Mouse (Mus musculus): ENCODE measurements around the gene Snrnp27. TPM values are rescaled to one million over a fixed set of nuclear protein-coding genes. Genes with fewer than 3 reads are reported as not detected.

Gene Snrnp27
- total RNA-seq, 1 experiment: 58.3 TPM

GRCm38 (mm10) chr6:86658501-86658900 is 25.8 kb downstream of the Snrnp27 start:
- DNase-seq (ENCODE audit: low read depth, low spot score): no peak
- Histone ChIP-seq H3K36me3 (ENCODE audit: control insufficient read depth, insufficient read depth, low read length, poor library complexity, severe bottlenecking) (peaks cover 4% of the 10 kb centered on the region; the same call in 1 of the 2 replicates), H3K9me3 (ENCODE audit: control insufficient read depth, insufficient read depth, low read depth, low read length) (no peaks in the 10 kb centered on the region), H3K27ac (ENCODE audit: insufficient read depth, low read depth, low read length, poor library complexity, severe bottlenecking) (no peak overlapping the region), H3K4me3 (ENCODE audit: insufficient read depth in 1 of 2, low read depth in 1 of 2, low read length in 2 of 2, poor library complexity in 1 of 2, severe bottlenecking in 1 of 2) (no peak overlapping the region), H3K9ac (ENCODE audit: insufficient read depth, low read depth, low read length, poor library complexity, severe bottlenecking) (no peak overlapping the region), H3K4me1 (ENCODE audit: control insufficient read depth in 2 of 2, insufficient read depth in 2 of 2, low read length in 2 of 2, poor library complexity in 1 of 2) (peaks cover 0 to 4% of the 10 kb centered on the region in 2 experiments; a peak in 1 of 4 replicates)
- in situ Hi-C loops (cut with MboI; ENCODE audit: low sequenced_read_pairs in 2 of 2, unreplicated experiment in 2 of 2): no loop called here
- TF ChIP-seq ZC3H11A (IDR thresholded peaks at IDR 0.05; ENCODE audit: borderline replicate concordance, low read depth, low read length): no peak
- no peak for TF ChIP-seq ZNF384 (IDR thresholded peaks at IDR 0.05; ENCODE audit: low read depth, low read length)
- no peak for TF ChIP-seq HCFC1 (IDR thresholded peaks at IDR 0.05; ENCODE audit: borderline replicate concordance, insufficient read depth, low read length)
- TF ChIP-seq MAFK (IDR thresholded peaks at IDR 0.05; ENCODE audit: insufficient read depth, low read depth, low read length): no peak
- TF ChIP-seq CHD2 (IDR thresholded peaks at IDR 0.05; ENCODE audit: low read depth, low read length): no peak

GRCm38 (mm10) chr6:86654270-86654916 is 29.9 kb downstream of the Snrnp27 start:
- peaks cover 3% of the 10 kb centered on the region; the same call in 1 of the 2 replicates for H3K36me3 ChIP-seq (ENCODE audit: control insufficient read depth, insufficient read depth, low read length, poor library complexity, severe bottlenecking)
- H3K9ac ChIP-seq (ENCODE audit: insufficient read depth, low read depth, low read length, poor library complexity, severe bottlenecking): no peak overlapping the region
- H3K4me3 ChIP-seq (ENCODE audit: insufficient read depth in 1 of 2, low read depth in 1 of 2, low read length in 2 of 2, poor library complexity in 1 of 2, severe bottlenecking in 1 of 2): no peak overlapping the region
- in situ Hi-C loops (cut with MboI; ENCODE audit: low sequenced_read_pairs in 2 of 2, unreplicated experiment in 2 of 2): no loop called here
- TF ChIP-seq MAFK (IDR thresholded peaks at IDR 0.05; ENCODE audit: insufficient read depth, low read depth, low read length) (no peak), HCFC1 (IDR thresholded peaks at IDR 0.05; ENCODE audit: borderline replicate concordance, insufficient read depth, low read length) (no peak)
- no peaks in the 10 kb centered on the region for H3K4me1 ChIP-seq (ENCODE audit: control insufficient read depth in 2 of 2, insufficient read depth in 2 of 2, low read length in 2 of 2, poor library complexity in 1 of 2)
- DNase-seq (ENCODE audit: low read depth, low spot score): no peak
- no peak overlapping the region for H3K27ac ChIP-seq (ENCODE audit: insufficient read depth, low read depth, low read length, poor library complexity, severe bottlenecking)
- no peaks in the 10 kb centered on the region for H3K9me3 ChIP-seq (ENCODE audit: control insufficient read depth, insufficient read depth, low read depth, low read length)

GRCm38 (mm10) chr6:86653026-86653425 is 31.3 kb downstream of the Snrnp27 start:
- no peak overlapping the region for H3K9ac ChIP-seq (ENCODE audit: insufficient read depth, low read depth, low read length, poor library complexity, severe bottlenecking)
- TF ChIP-seq ZC3H11A (IDR thresholded peaks at IDR 0.05; ENCODE audit: borderline replicate concordance, low read depth, low read length) (no peak), MAFK (IDR thresholded peaks at IDR 0.05; ENCODE audit: insufficient read depth, low read depth, low read length) (no peak), CHD2 (IDR thresholded peaks at IDR 0.05; ENCODE audit: low read depth, low read length) (no peak), ZNF384 (IDR thresholded peaks at IDR 0.05; ENCODE audit: low read depth, low read length) (no peak), HCFC1 (IDR thresholded peaks at IDR 0.05; ENCODE audit: borderline replicate concordance, insufficient read depth, low read length) (no peak)
- peaks cover 4% of the 10 kb centered on the region; the same call in 1 of the 2 replicates for H3K36me3 ChIP-seq (ENCODE audit: control insufficient read depth, insufficient read depth, low read length, poor library complexity, severe bottlenecking)
- H3K9me3 ChIP-seq (ENCODE audit: control insufficient read depth, insufficient read depth, low read depth, low read length): no peaks in the 10 kb centered on the region
- H3K27ac ChIP-seq (ENCODE audit: insufficient read depth, low read depth, low read length, poor library complexity, severe bottlenecking): no peak overlapping the region
- DNase-seq (ENCODE audit: low read depth, low spot score): no peak
- H3K4me3 ChIP-seq (ENCODE audit: insufficient read depth in 1 of 2, low read depth in 1 of 2, low read length in 2 of 2, poor library complexity in 1 of 2, severe bottlenecking in 1 of 2): no peak overlapping the region
- H3K4me1 ChIP-seq (ENCODE audit: control insufficient read depth in 2 of 2, insufficient read depth in 2 of 2, low read length in 2 of 2, poor library complexity in 1 of 2): no peaks in the 10 kb centered on the region
- in situ Hi-C loops (cut with MboI; ENCODE audit: low sequenced_read_pairs in 2 of 2, unreplicated experiment in 2 of 2): no loop called here

- TF ChIP-seq HCFC1 (IDR thresholded peaks at IDR 0.05; ENCODE audit: borderline replicate concordance, insufficient read depth, low read length): no peak
- no peak for TF ChIP-seq ZNF384 (IDR thresholded peaks at IDR 0.05; ENCODE audit: low read depth, low read length)
- no peak for TF ChIP-seq ZC3H11A (IDR thresholded peaks at IDR 0.05; ENCODE audit: borderline replicate concordance, low read depth, low read length)
- TF ChIP-seq MAFK (IDR thresholded peaks at IDR 0.05; ENCODE audit: insufficient read depth, low read depth, low read length): no peak
- no peak for TF ChIP-seq CHD2 (IDR thresholded peaks at IDR 0.05; ENCODE audit: low read depth, low read length)
- in situ Hi-C loops (cut with MboI; ENCODE audit: low sequenced_read_pairs in 2 of 2, unreplicated experiment in 2 of 2): no loop called here
- Histone ChIP-seq H3K4me3 (ENCODE audit: insufficient read depth in 1 of 2, low read depth in 1 of 2, low read length in 2 of 2, poor library complexity in 1 of 2, severe bottlenecking in 1 of 2) (no peak overlapping the region), H3K36me3 (ENCODE audit: control insufficient read depth, insufficient read depth, low read length, poor library complexity, severe bottlenecking) (peaks cover 4% of the 10 kb centered on the region; the same call in 1 of the 2 replicates), H3K9me3 (ENCODE audit: control insufficient read depth, insufficient read depth, low read depth, low read length) (no peaks in the 10 kb centered on the region), H3K4me1 (ENCODE audit: control insufficient read depth in 2 of 2, insufficient read depth in 2 of 2, low read length in 2 of 2, poor library complexity in 1 of 2) (peaks cover 2% of the 10 kb centered on the region in 2 experiments; a peak in 1 of 4 replicates), H3K9ac (ENCODE audit: insufficient read depth, low read depth, low read length, poor library complexity, severe bottlenecking) (no peak overlapping the region), H3K27ac (ENCODE audit: insufficient read depth, low read depth, low read length, poor library complexity, severe bottlenecking) (no peak overlapping the region)
- no peak for DNase-seq (ENCODE audit: low read depth, low spot score)
Measured at GRCm38 (mm10) chr6:86646143-86646542, 38.2 kb downstream of the Snrnp27 start.

All from ES-E14 (cell line).